Mouse (Mus musculus) left cerebral cortex, adult 8-10 months (tissue): ENCODE results near the gene 0610010K14Rik. TPM values are rescaled to one million over a fixed set of nuclear protein-coding genes. Genes with fewer than 3 reads are reported as not detected.
A peak's percentile ranks its signal among the peaks of the same experiment; 100 is the strongest.

Experiments
- DNase-seq, 2 experiments: peaks; one replicate each; pipeline ENCODE4 v3.0.0; 2022; ENCODE audit warnings: low spot score in 2 of 2
- total RNA-seq, 4 experiments: library from RNA; stranded (reverse); gene quantifications; 2 replicates each; pipeline ENCODE4 v1.2.4; 2022

0610010K14Rik gene
- 10 to 100 TPM; 41.0 to 46.9 (median 42.0) TPM for total RNA-seq

GRCm38 (mm10) chr11:70237457-70238167 lies at the start of gene 0610010K14Rik:
TSS of gene 0610010K14Rik (minus strand) at chr11:70237914.
- DNase-seq = peak; percentile 96

- no peak for DNase-seq
Observed at GRCm38 (mm10) chr11:70285686-70286085, 48.0 kb upstream of the 0610010K14Rik start.

- DNase-seq = no peak
Observed at GRCm38 (mm10) chr11:70284757-70285156, 47.0 kb upstream of the 0610010K14Rik start.

- DNase-seq = no peak
Observed at GRCm38 (mm10) chr11:70283666-70284065, 46.0 kb upstream of the 0610010K14Rik start.

GRCm38 (mm10) chr11:70280441-70280840 lies 42.7 kb upstream of the 0610010K14Rik start:
- DNase-seq = no peak

GRCm38 (mm10) chr11:70278961-70279360 lies 41.2 kb upstream of the 0610010K14Rik start:
- DNase-seq = no peak

- DNase-seq = no peak
Observed at GRCm38 (mm10) chr11:70271641-70272040, 33.9 kb upstream of the 0610010K14Rik start.

- DNase-seq = no peak
Observed at GRCm38 (mm10) chr11:70266405-70266804, 28.7 kb upstream of the 0610010K14Rik start.

- DNase-seq = no peak
Observed at GRCm38 (mm10) chr11:70265819-70266218, 28.1 kb upstream of the 0610010K14Rik start.

- no peak for DNase-seq
Observed at GRCm38 (mm10) chr11:70265252-70265651, 27.5 kb upstream of the 0610010K14Rik start.

GRCm38 (mm10) chr11:70259035-70259434 lies 21.3 kb upstream of the 0610010K14Rik start:
- DNase-seq = no peak

GRCm38 (mm10) chr11:70254931-70255531 lies 17.3 kb upstream of the 0610010K14Rik start, which contains the start of gene Alox12:
TSS of gene Alox12 (minus strand) at chr11:70255353.
- DNase-seq = no peak

- no peak for DNase-seq
Observed at GRCm38 (mm10) chr11:70254337-70254736, 16.6 kb upstream of the 0610010K14Rik start.

- DNase-seq = no peak
Observed at GRCm38 (mm10) chr11:70251853-70252252, 14.1 kb upstream of the 0610010K14Rik start.

GRCm38 (mm10) chr11:70250150-70250549 lies 12.4 kb upstream of the 0610010K14Rik start:
- no peak for DNase-seq

- DNase-seq = no peak
Observed at GRCm38 (mm10) chr11:70247136-70247845, 9.6 kb upstream of the 0610010K14Rik start.

GRCm38 (mm10) chr11:70242591-70242990 lies 4.9 kb upstream of the 0610010K14Rik start:
- DNase-seq = no peak

- peak; percentile 81 to 86 for DNase-seq
Observed at GRCm38 (mm10) chr11:70239541-70240279, 2.0 kb upstream of the 0610010K14Rik start, which contains the start of the genes Gm21988 and Rnasek. TSS of gene Gm21988 (minus strand) at chr11:70239830. TSS of gene Rnasek (minus strand) at chr11:70239842.

- no peak for DNase-seq
Observed at GRCm38 (mm10) chr11:70238591-70239440, 1.1 kb upstream of the 0610010K14Rik start.

GRCm38 (mm10) chr11:70236717-70237116 lies 997 bp downstream of the 0610010K14Rik start:
- DNase-seq = no peak
